Mouse (Mus musculus): ENCODE results near the gene Tmem121b.

Gene Tmem121b

GRCm38 (mm10) chr6:120492499-120493373 is 871 bp downstream of the Tmem121b start:
- DNase-seq (ENCODE audit: low spot score): no peak

- no peak for DNase-seq (ENCODE audit: low spot score)
These were observed 1.6 kb downstream of the Tmem121b start for GRCm38 (mm10) chr6:120491862-120492498.

GRCm38 (mm10) chr6:120491064-120491463 is 2.5 kb downstream of the Tmem121b start:
- no peak for DNase-seq (ENCODE audit: low spot score)

GRCm38 (mm10) chr6:120489461-120489860 is 4.1 kb downstream of the Tmem121b start:
- no peak for DNase-seq (ENCODE audit: low spot score)

GRCm38 (mm10) chr6:120488647-120489046 is 5.0 kb downstream of the Tmem121b start:
- DNase-seq (ENCODE audit: low spot score): no peak

- DNase-seq (ENCODE audit: low spot score): peak; percentile 38
These were observed 7.5 kb downstream of the Tmem121b start for GRCm38 (mm10) chr6:120486051-120486510.

- no peak for DNase-seq (ENCODE audit: low spot score)
These were observed 8.6 kb downstream of the Tmem121b start for GRCm38 (mm10) chr6:120485038-120485437.

GRCm38 (mm10) chr6:120483211-120483626 is 10.4 kb downstream of the Tmem121b start:
- peak; percentile 60 for DNase-seq (ENCODE audit: low spot score)

GRCm38 (mm10) chr6:120482756-120483155 is 10.9 kb downstream of the Tmem121b start:
- DNase-seq (ENCODE audit: low spot score): peak; percentile 65

GRCm38 (mm10) chr6:120482021-120482420 is 11.6 kb downstream of the Tmem121b start:
- no peak for DNase-seq (ENCODE audit: low spot score)

GRCm38 (mm10) chr6:120481538-120481937 is 12.1 kb downstream of the Tmem121b start:
- peak; percentile 33 for DNase-seq (ENCODE audit: low spot score)

- no peak for DNase-seq (ENCODE audit: low spot score)
These were observed 13.2 kb downstream of the Tmem121b start for GRCm38 (mm10) chr6:120480361-120480760.

GRCm38 (mm10) chr6:120479302-120479701 is 14.3 kb downstream of the Tmem121b start:
- DNase-seq (ENCODE audit: low spot score): no peak

GRCm38 (mm10) chr6:120475288-120475687 is 18.3 kb downstream of the Tmem121b start:
- no peak for DNase-seq (ENCODE audit: low spot score)

- no peak for DNase-seq (ENCODE audit: low spot score)
These were observed 20.2 kb downstream of the Tmem121b start for GRCm38 (mm10) chr6:120473427-120473826.

- no peak for DNase-seq (ENCODE audit: low spot score)
These were observed 21.0 kb downstream of the Tmem121b start for GRCm38 (mm10) chr6:120472455-120473140.

GRCm38 (mm10) chr6:120471991-120472441 is 21.6 kb downstream of the Tmem121b start:
- DNase-seq (ENCODE audit: low spot score): no peak

- DNase-seq (ENCODE audit: low spot score): peak; percentile 67
These were observed 22.9 kb downstream of the Tmem121b start for GRCm38 (mm10) chr6:120470666-120471065.

- DNase-seq (ENCODE audit: low spot score): peak; percentile 33
These were observed 23.8 kb downstream of the Tmem121b start for GRCm38 (mm10) chr6:120469770-120470169.

- no peak for DNase-seq (ENCODE audit: low spot score)
These were observed 24.3 kb downstream of the Tmem121b start for GRCm38 (mm10) chr6:120469268-120469667.

- DNase-seq (ENCODE audit: low spot score): no peak
These were observed 25.3 kb downstream of the Tmem121b start for GRCm38 (mm10) chr6:120468259-120468658.

- no peak for DNase-seq (ENCODE audit: low spot score)
These were observed 26.8 kb downstream of the Tmem121b start for GRCm38 (mm10) chr6:120466609-120467329.
